Mouse (Mus musculus) heart, postnatal 0 days (tissue): Measurements from ENCODE around the gene Amz2.

ENCODE experiments used
- CTCF ChIP-seq: IDR thresholded peaks from 2 replicates; pipeline ENCODE4 v1.5.1; 2016; ENCODE audit warnings: antibody characterized with exemption, control low read depth, low read depth
- EP300 ChIP-seq: IDR thresholded peaks from 2 replicates; pipeline ENCODE4 v1.6.1; 2016; ENCODE audit warnings: antibody characterized with exemption, low read depth

GRCm38 (mm10) chr11:109406431-109406830, 19.3 kb upstream of the Amz2 start:
- TF ChIP-seq CTCF (no peak), EP300 (no peak)
